Mouse (Mus musculus) left cerebral cortex, adult 8-10 months (tissue): ENCODE measurements at regions not wholly inside any gene's neighbourhood (a gene's known extent, or its start where the extent isn't known, plus 50 kb on each side); places are given as distances from the start of the nearest gene placed in this dataset.

ENCODE experiments used
- DNase-seq, 2 experiments: peaks; one replicate each; pipeline ENCODE4 v3.0.0; 2022; ENCODE audit warnings: low spot score in 2 of 2

- DNase-seq: no peak
Measured at GRCm38 (mm10) chr4:12457978-12458597, 286.3 kb upstream of the Fam92a start.

GRCm38 (mm10) chr4:12452086-12452485 lies 280.3 kb upstream of the Fam92a start:
- peak in 1 of 2 experiments; percentile 50 for DNase-seq

- DNase-seq: no peak
Measured at GRCm38 (mm10) chr4:12425507-12425906, 253.7 kb upstream of the Fam92a start.

- DNase-seq: no peak
Measured at GRCm38 (mm10) chr4:12421628-12422319, 250.0 kb upstream of the Fam92a start.

GRCm38 (mm10) chr4:12418086-12418485 lies 246.3 kb upstream of the Fam92a start:
- DNase-seq: no peak

- no peak for DNase-seq
Measured at GRCm38 (mm10) chr4:12395344-12395743, 223.5 kb upstream of the Fam92a start.

- DNase-seq: peak in 1 of 2 experiments; percentile 53
Measured at GRCm38 (mm10) chr4:12376797-12377570, 205.2 kb upstream of the Fam92a start.

- no peak for DNase-seq
Measured at GRCm38 (mm10) chr4:12369551-12369950, 197.7 kb upstream of the Fam92a start.

GRCm38 (mm10) chr4:12356992-12357634 lies 185.3 kb upstream of the Fam92a start:
- no peak for DNase-seq

- DNase-seq: no peak
Measured at GRCm38 (mm10) chr4:12353337-12353856, 181.6 kb upstream of the Fam92a start.

- no peak for DNase-seq
Measured at GRCm38 (mm10) chr4:12339236-12339635, 167.4 kb upstream of the Fam92a start.

GRCm38 (mm10) chr4:12334832-12335587 lies 163.2 kb upstream of the Fam92a start:
- DNase-seq: peak; percentile 2 to 11

- DNase-seq: peak in 1 of 2 experiments; percentile 5
Measured at GRCm38 (mm10) chr4:12334429-12334828, 162.6 kb upstream of the Fam92a start.

GRCm38 (mm10) chr4:12316024-12316423 lies 144.2 kb upstream of the Fam92a start:
- DNase-seq: no peak

- DNase-seq: no peak
Measured at GRCm38 (mm10) chr4:12308332-12308731, 136.5 kb upstream of the Fam92a start.

GRCm38 (mm10) chr4:12306618-12307565 lies 135.1 kb upstream of the Fam92a start:
- no peak for DNase-seq

- no peak for DNase-seq
Measured at GRCm38 (mm10) chr4:12287079-12287686, 115.4 kb upstream of the Fam92a start.

GRCm38 (mm10) chr4:12286391-12286790 lies 114.6 kb upstream of the Fam92a start:
- DNase-seq: no peak

GRCm38 (mm10) chr4:12285983-12286382 lies 114.2 kb upstream of the Fam92a start:
- no peak for DNase-seq
